Mouse (Mus musculus) forebrain, embryonic 12.5 days (tissue): ENCODE data around the gene Tmsb10. TPM values are rescaled to one million over a fixed set of nuclear protein-coding genes. Genes with fewer than 3 reads are reported as not detected.

ENCODE experiments used
- ATAC-seq: fragments of 200-750 bp; cut with Nextera tagmentation; 2 replicates; pipeline ENCODE4 v1.8.0; 2017; ENCODE audit warnings: moderate TSS enrichment; ENCODE audit not compliant: low FRiP score
- H3K27ac ChIP-seq: fragments of 300-500 bp; sonication (generic); 2 replicates; pipeline ENCODE4 v1.5.1; 2016; ENCODE audit warnings: mild to moderate bottlenecking
- H3K27me3 ChIP-seq: fragments of 300-500 bp; sonication (generic); 2 replicates; pipeline ENCODE4 v1.6.1; 2016; ENCODE audit warnings: mild to moderate bottlenecking
- H3K36me3 ChIP-seq: fragments of 300-500 bp; sonication (generic); replicated peaks from 2 replicates; pipeline ENCODE4 v1.6.1; 2016; ENCODE audit warnings: mild to moderate bottlenecking
- H3K4me1 ChIP-seq: fragments of 300-500 bp; sonication (generic); 2 replicates; pipeline ENCODE4 v1.6.1; 2016
- H3K4me2 ChIP-seq: fragments of 300-500 bp; sonication (generic); 2 replicates; pipeline ENCODE4 v1.6.1; 2016; ENCODE audit warnings: mild to moderate bottlenecking, moderate library complexity
- H3K4me3 ChIP-seq: fragments of 300-500 bp; sonication (generic); replicated peaks from 2 replicates; pipeline ENCODE4 v1.5.1; 2016; ENCODE audit warnings: mild to moderate bottlenecking
- H3K9ac ChIP-seq: fragments of 300-500 bp; sonication (generic); 2 replicates; pipeline ENCODE4 v1.6.1; 2016; ENCODE audit warnings: mild to moderate bottlenecking
- H3K9me3 ChIP-seq: fragments of 300-500 bp; sonication (generic); 2 replicates; pipeline ENCODE4 v1.6.1; 2016
- WGBS: fragments of 180-500 bp; shearing (Covaris S2); methylation state at CpG from one replicate; pipeline ENCODE4 v1.1.7; 2016; 5-methylcytosine and 5-hydroxymethylcytosine counted together
- polyA plus RNA-seq: library from polyadenylated mRNA; unstranded; fragments of >200 nt; fragmentation: Nextera tagmentation; extraction: Ambion mirVana; gene quantifications from 2 replicates; pipeline ENCODE4 v1.2.1, GENCODE M21; 2016

The Tmsb10 gene
- polyA plus RNA-seq, 1 experiment from 2014 or later, result 4,576 TPM

- 88% methylated on average over 2 of the region's 2 CpGs for WGBS
- H3K4me2 ChIP-seq, result no peak overlapping the region
- no peaks in the 10 kb centered on the region for H3K9me3 ChIP-seq
- no peak for ATAC-seq
- H3K36me3 ChIP-seq, result no peaks in the 10 kb centered on the region
- no peaks in the 10 kb centered on the region for H3K27me3 ChIP-seq
- peaks cover 19% of the 10 kb centered on the region for H3K4me1 ChIP-seq
- H3K4me3 ChIP-seq, result no peak overlapping the region
- H3K9ac ChIP-seq, result no peak overlapping the region
- no peak overlapping the region for H3K27ac ChIP-seq
These were observed 6.3 kb downstream of the Tmsb10 start for GRCm38 (mm10) chr6:72952221-72952620.

DNA sequence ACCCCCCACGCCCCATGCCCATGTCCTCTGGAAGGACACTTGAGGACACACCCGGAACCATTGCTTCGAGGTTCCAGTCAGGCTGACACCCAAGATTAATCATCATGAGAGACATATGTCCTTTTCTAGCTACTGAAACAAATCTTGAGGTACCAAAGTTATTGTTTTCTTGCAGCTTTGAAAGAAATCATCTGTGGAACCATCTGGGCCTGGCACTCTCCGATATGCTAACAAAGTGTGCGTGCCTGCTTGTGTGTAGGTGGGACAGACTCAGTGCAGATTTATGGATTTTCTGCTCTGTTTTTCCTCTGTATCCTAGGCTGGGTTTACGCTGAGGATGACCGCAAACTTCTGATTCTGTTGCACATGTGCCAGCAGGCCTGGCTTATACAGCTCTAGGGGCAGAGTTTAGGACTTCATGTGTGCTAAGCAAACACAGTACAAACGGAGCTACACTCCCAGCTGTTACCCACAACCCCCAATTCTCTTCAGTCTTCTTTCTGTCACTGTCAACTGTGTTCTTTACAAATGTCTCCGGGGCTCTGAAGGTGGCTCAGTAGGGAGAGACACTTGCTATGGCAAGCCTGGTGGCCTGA is 9.3 kb downstream of the Tmsb10 start:
- 0 out of 2 replicates have a peak, but pooled peaks cover 5% of the 10 kb centered on the region for H3K9me3 ChIP-seq
- 87% methylated on average over 9 of the region's 9 CpGs for WGBS

DNA sequence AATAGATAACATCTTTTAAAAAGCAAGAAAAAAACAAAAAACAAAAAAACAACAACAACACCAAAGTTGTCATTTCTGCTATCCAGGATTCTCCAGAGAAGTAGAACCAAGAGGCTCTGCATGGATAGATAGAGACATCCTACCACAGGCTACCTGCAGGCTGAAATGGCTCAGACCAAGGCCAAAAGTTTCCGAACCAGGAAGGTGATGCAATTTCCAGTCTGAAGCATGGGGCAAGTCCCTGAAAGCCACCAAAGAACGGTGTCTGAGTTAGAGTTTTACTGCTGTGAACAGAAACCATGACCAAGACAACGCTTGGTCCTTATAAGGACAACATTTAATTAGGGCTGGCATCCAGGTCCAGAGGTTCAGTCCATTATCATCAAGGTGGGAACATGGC is 10.2 kb downstream of the Tmsb10 start:
- H3K4me2 ChIP-seq, result no peak overlapping the region
- no peaks in the 10 kb centered on the region for H3K36me3 ChIP-seq
- WGBS, result 93% methylated on average over 3 of the region's 3 CpGs

More for the DNA sequence above, 9.3 kb downstream of the Tmsb10 start:
- no peak overlapping the region for H3K4me2 ChIP-seq
- no peaks in the 10 kb centered on the region for H3K36me3 ChIP-seq
- no peaks in the 10 kb centered on the region for H3K27me3 ChIP-seq
- H3K4me3 ChIP-seq, result no peak overlapping the region
- H3K27ac ChIP-seq, result no peak overlapping the region
- H3K4me1 ChIP-seq, result no peaks in the 10 kb centered on the region
- ATAC-seq, result no peak
- no peak overlapping the region for H3K9ac ChIP-seq

GRCm38 (mm10) chr6:72947960-72948359 is 10.6 kb downstream of the Tmsb10 start:
- no peak overlapping the region for H3K4me2 ChIP-seq
- no peak for ATAC-seq
- 0 out of 2 replicates have a peak, but pooled peaks cover 5% of the 10 kb centered on the region for H3K9me3 ChIP-seq

More for the DNA sequence above, 10.2 kb downstream of the Tmsb10 start:
- Histone ChIP-seq H3K9ac (no peak overlapping the region), H3K4me3 (no peak overlapping the region), H3K27ac (no peak overlapping the region), H3K9me3 (0 out of 2 replicates have a peak, but pooled peaks cover 5% of the 10 kb centered on the region), H3K27me3 (no peaks in the 10 kb centered on the region), H3K4me1 (no peaks in the 10 kb centered on the region)
- ATAC-seq, result no peak

GRCm38 (mm10) chr6:72940493-72940892 is 18.1 kb downstream of the Tmsb10 start:
- Histone ChIP-seq H3K4me1 (no peaks in the 10 kb centered on the region), H3K27ac (no peak overlapping the region)
- ATAC-seq, result no peak

More at GRCm38 (mm10) chr6:72947960-72948359, 10.6 kb downstream of the Tmsb10 start:
- WGBS, result 35% methylated on average over 6 of the region's 6 CpGs
- H3K9ac ChIP-seq, result no peak overlapping the region
- no peak overlapping the region for H3K27ac ChIP-seq
- no peaks in the 10 kb centered on the region for H3K4me1 ChIP-seq
- H3K27me3 ChIP-seq, result no peaks in the 10 kb centered on the region
- no peaks in the 10 kb centered on the region for H3K36me3 ChIP-seq
- H3K4me3 ChIP-seq, result no peak overlapping the region

DNA sequence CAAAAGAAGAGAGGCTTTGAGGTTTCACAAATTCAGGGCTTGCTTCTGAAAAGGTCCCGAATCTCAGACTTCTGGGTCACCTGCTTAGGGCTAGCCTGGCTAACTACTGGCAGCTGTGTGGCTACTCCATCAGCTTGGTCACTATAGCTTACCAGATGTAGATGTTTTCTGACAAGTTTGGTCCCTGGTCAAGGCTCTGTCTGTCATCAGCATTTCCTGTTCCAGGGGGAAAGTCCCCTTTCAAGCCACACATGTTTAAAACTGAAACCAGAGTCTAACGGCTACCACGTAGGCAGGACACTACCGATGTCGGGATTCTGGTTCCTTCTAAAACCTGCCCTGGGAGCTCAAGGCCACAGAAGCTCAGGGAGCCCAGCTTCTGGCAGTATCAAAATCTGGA is 20.7 kb downstream of the Tmsb10 start:
- no peaks in the 10 kb centered on the region for H3K9me3 ChIP-seq
- H3K4me1 ChIP-seq, result no peaks in the 10 kb centered on the region
- 76% methylated on average over 5 of the region's 5 CpGs for WGBS
- H3K4me2 ChIP-seq, result no peak overlapping the region
- no peaks in the 10 kb centered on the region for H3K27me3 ChIP-seq
- H3K27ac ChIP-seq, result no peak overlapping the region
- H3K36me3 ChIP-seq, result no peaks in the 10 kb centered on the region
- H3K9ac ChIP-seq, result no peak overlapping the region
- no peak overlapping the region for H3K4me3 ChIP-seq
- ATAC-seq, result no peak

More at GRCm38 (mm10) chr6:72940493-72940892, 18.1 kb downstream of the Tmsb10 start:
- no peaks in the 10 kb centered on the region for H3K27me3 ChIP-seq
- H3K4me3 ChIP-seq, result no peak overlapping the region
- no peak overlapping the region for H3K4me2 ChIP-seq
- no peak overlapping the region for H3K9ac ChIP-seq
- whole genome bisulfite sequencing, result 9% methylated on average over 3 of the region's 3 CpGs
- no peaks in the 10 kb centered on the region for H3K9me3 ChIP-seq
- no peaks in the 10 kb centered on the region for H3K36me3 ChIP-seq

GRCm38 (mm10) chr6:72937430-72937829 is 21.1 kb downstream of the Tmsb10 start:
- no peak for ATAC-seq
- no peak overlapping the region for H3K9ac ChIP-seq
- H3K27me3 ChIP-seq, result no peaks in the 10 kb centered on the region
- 88% methylated on average over 3 of the region's 3 CpGs for WGBS
- no peak overlapping the region for H3K4me3 ChIP-seq
- H3K4me2 ChIP-seq, result no peak overlapping the region
- H3K4me1 ChIP-seq, result no peaks in the 10 kb centered on the region
- H3K27ac ChIP-seq, result no peak overlapping the region
- no peaks in the 10 kb centered on the region for H3K36me3 ChIP-seq
- H3K9me3 ChIP-seq, result no peaks in the 10 kb centered on the region

GRCm38 (mm10) chr6:72932955-72933354 is 25.6 kb downstream of the Tmsb10 start:
- no peaks in the 10 kb centered on the region for H3K4me1 ChIP-seq
- no peaks in the 10 kb centered on the region for H3K9me3 ChIP-seq
- H3K4me3 ChIP-seq, result no peak overlapping the region
- no peak overlapping the region for H3K27ac ChIP-seq
- H3K27me3 ChIP-seq, result no peaks in the 10 kb centered on the region
- WGBS, result 91% methylated on average over 1 of the region's 1 CpGs
- H3K36me3 ChIP-seq, result no peaks in the 10 kb centered on the region
- H3K9ac ChIP-seq, result no peak overlapping the region
- no peak for ATAC-seq
- H3K4me2 ChIP-seq, result no peak overlapping the region

GRCm38 (mm10) chr6:72931533-72931932 is 27.0 kb downstream of the Tmsb10 start:
- Histone ChIP-seq H3K9ac (no peak overlapping the region), H3K36me3 (no peaks in the 10 kb centered on the region), H3K27ac (no peak overlapping the region), H3K9me3 (no peaks in the 10 kb centered on the region), H3K4me2 (no peak overlapping the region), H3K4me1 (no peaks in the 10 kb centered on the region), H3K4me3 (no peak overlapping the region), H3K27me3 (no peaks in the 10 kb centered on the region)
- 95% methylated on average over 3 of the region's 3 CpGs for WGBS
- no peak for ATAC-seq

DNA sequence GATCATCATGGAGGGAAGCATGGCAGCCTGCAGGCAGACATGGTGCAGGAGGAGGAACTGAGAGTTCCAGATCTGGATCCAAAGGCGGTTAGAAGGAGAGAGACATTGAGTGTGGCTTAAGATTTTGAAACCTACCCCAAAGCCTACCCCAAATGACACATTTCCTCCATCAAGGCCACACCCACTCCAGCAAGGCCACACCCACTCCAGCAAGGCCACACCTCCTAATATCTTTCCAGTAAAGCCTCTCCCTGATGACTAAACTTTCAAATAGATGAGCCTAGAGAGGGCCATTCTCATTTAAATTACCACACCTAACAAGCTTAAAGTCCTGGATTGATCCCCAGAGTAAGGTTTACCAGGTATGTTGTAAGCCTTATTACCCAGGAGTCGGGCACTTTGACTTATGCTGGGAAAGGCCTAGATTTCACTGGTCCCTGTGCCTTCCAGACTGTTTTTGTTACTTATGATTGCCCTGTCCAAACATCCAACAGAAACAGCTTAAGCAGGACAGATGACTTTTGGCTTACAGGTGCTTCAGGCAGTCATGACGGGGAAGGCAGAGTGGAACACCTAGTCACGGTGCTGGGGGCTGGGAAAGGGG is 28.7 kb downstream of the Tmsb10 start:
- Histone ChIP-seq H3K9ac (no peak overlapping the region), H3K36me3 (no peaks in the 10 kb centered on the region), H3K4me1 (no peaks in the 10 kb centered on the region), H3K27me3 (no peaks in the 10 kb centered on the region), H3K27ac (no peak overlapping the region), H3K4me2 (no peak overlapping the region), H3K4me3 (no peak overlapping the region), H3K9me3 (no peaks in the 10 kb centered on the region)
- ATAC-seq, result no peak
- WGBS, result 84% methylated on average over 4 of the region's 4 CpGs

GRCm38 (mm10) chr6:72926755-72927482 is 31.6 kb downstream of the Tmsb10 start:
- H3K9me3 ChIP-seq, result no peaks in the 10 kb centered on the region
- WGBS, result 21% methylated on average over 9 of the region's 9 CpGs
- H3K27me3 ChIP-seq, result no peaks in the 10 kb centered on the region
- no peak overlapping the region for H3K4me3 ChIP-seq
- no peaks in the 10 kb centered on the region for H3K36me3 ChIP-seq
- H3K4me1 ChIP-seq, result no peaks in the 10 kb centered on the region
- ATAC-seq, result no peak
- no peak overlapping the region for H3K9ac ChIP-seq
- no peak overlapping the region for H3K27ac ChIP-seq
- no peak overlapping the region for H3K4me2 ChIP-seq

DNA sequence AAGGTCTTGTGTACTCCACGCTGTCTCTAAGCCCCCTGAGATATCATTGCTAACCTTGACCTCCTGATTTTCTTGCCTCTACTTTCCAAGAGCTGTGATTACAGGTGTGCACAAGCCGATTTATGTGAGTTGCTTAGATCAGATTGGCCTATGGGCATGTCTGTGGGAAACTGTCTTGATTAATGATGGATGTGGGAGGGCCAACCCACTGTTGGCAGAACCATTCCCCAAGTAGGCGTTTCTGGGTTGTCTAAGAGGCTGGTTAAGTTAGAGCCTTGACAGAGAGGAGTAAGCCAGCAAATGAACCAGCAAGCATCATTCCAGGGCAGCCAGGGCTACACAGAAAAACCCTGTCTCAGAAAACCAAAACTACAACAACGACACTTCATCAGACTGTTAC is 32.5 kb downstream of the Tmsb10 start:
- 84% methylated on average over 4 of the region's 4 CpGs for WGBS
- no peak for ATAC-seq

More for the DNA sequence above, 32.5 kb downstream of the Tmsb10 start:
- Histone ChIP-seq H3K4me1 (no peaks in the 10 kb centered on the region), H3K9ac (no peak overlapping the region), H3K27me3 (no peaks in the 10 kb centered on the region), H3K27ac (no peak overlapping the region), H3K9me3 (no peaks in the 10 kb centered on the region), H3K4me3 (no peak overlapping the region), H3K36me3 (no peaks in the 10 kb centered on the region), H3K4me2 (no peak overlapping the region)
